13 mouse cellular contexts compared by ENCODE assay signal in the genomic region with DNA sequence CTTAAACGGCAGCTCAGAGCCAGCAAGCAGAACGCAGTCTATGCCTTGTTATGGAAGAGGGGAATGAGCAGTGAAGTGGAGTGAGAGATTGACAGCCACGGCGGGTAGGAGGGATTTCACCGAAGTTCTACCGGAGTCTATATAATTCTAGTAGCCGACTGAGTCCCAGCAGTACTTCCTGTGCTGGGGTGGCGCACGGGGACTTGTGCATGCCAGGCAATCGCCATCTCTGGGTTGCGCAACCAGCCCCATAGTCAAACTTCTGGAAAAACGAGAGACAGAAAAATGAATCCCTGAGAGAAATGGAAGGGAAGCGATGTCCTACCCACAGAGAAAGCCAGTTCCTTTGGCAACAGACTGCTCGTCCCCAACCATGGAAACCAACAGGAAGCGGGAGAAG.
"Had no signal": no experiment of that assay in that cellular context is flagged by ENCODE, and none has a peak within 500 bp of the region (broad histone marks: within the 10 kb centered on the region; RNA-seq: fewer than 3 reads in every experiment).

No protein-coding gene starts in this region.

- H3K4me1 ChIP-seq: intestine, embryonic 15.5 days; limb, embryonic 13.5 days; liver, embryonic 15.5 days; midbrain, embryonic 10.5 days; midbrain, embryonic 15.5 days; neural tube, embryonic 13.5 days had no signal

- H3K27ac ChIP-seq: intestine, embryonic 15.5 days; limb, embryonic 13.5 days; liver, embryonic 15.5 days; midbrain, embryonic 10.5 days; midbrain, embryonic 15.5 days; neural tube, embryonic 13.5 days had no signal

- DNase-seq: kidney, adult 18-20 months; kidney, postnatal 25 days; lung, embryonic 14.5 days; lung, postnatal 14 days; right cerebral cortex, postnatal 14 days; thymus, adult 18-20 months; thymus, postnatal 14 days had no signal

- ATAC-seq: intestine, embryonic 15.5 days; midbrain, embryonic 15.5 days had no signal

- H3K36me3 ChIP-seq: intestine, embryonic 15.5 days; limb, embryonic 13.5 days; liver, embryonic 15.5 days; midbrain, embryonic 10.5 days; midbrain, embryonic 15.5 days; neural tube, embryonic 13.5 days had no signal

- H3K27me3 ChIP-seq: intestine, embryonic 15.5 days; limb, embryonic 13.5 days; liver, embryonic 15.5 days; midbrain, embryonic 15.5 days; neural tube, embryonic 13.5 days had no signal

- H3K9me3 ChIP-seq: intestine, embryonic 15.5 days; limb, embryonic 13.5 days; liver, embryonic 15.5 days; midbrain, embryonic 10.5 days; midbrain, embryonic 15.5 days; neural tube, embryonic 13.5 days had no signal

- H3K4me3 ChIP-seq: intestine, embryonic 15.5 days; limb, embryonic 13.5 days; liver, embryonic 15.5 days; midbrain, embryonic 10.5 days; midbrain, embryonic 15.5 days; neural tube, embryonic 13.5 days had no signal
